Mouse (Mus musculus) cerebellum, adult 2 months (tissue): ENCODE measurements around the gene Naa35. TPM values are rescaled to one million over a fixed set of nuclear protein-coding genes. Genes with fewer than 3 reads are reported as not detected.

Source experiments
- DNase-seq, 2 experiments: peaks; one replicate each; pipeline ENCODE4 v3.0.0; 2021
- H3K27ac ChIP-seq: fragments of 200-500 bp; 2 replicates; pipeline ENCODE4 v1.5.1; 2012; ENCODE audit warnings: low read length, control low read depth, inconsistent platforms; ENCODE audit not compliant: insufficient read depth
- H3K27me3 ChIP-seq: fragments of 200-500 bp; 2 replicates; pipeline ENCODE4 v1.6.1; 2012; ENCODE audit warnings: inconsistent platforms, mild to moderate bottlenecking, low read length, moderate library complexity; ENCODE audit not compliant: control insufficient read depth, insufficient read depth
- H3K4me1 ChIP-seq: fragments of 200-500 bp; 2 replicates; pipeline ENCODE4 v1.6.1; 2011; ENCODE audit warnings: low read length; ENCODE audit not compliant: control insufficient read depth, insufficient read depth
- H3K4me3 ChIP-seq: fragments of 200-500 bp; replicated peaks from 2 replicates; pipeline ENCODE3; 2011; ENCODE audit warnings: mild to moderate bottlenecking, low read depth, low read length, control low read depth; ENCODE audit not compliant: insufficient read depth
- CTCF ChIP-seq: fragments of 200-500 bp; IDR thresholded peaks from 2 replicates; pipeline ENCODE4 v1.5.1; 2011; ENCODE audit warnings: low read depth, mild to moderate bottlenecking, control low read depth, low read length, moderate library complexity, borderline replicate concordance; ENCODE audit not compliant: insufficient read depth
- POLR2A ChIP-seq: fragments of 200-500 bp; IDR thresholded peaks from 2 replicates; pipeline ENCODE4 v1.6.1; 2011; ENCODE audit warnings: low read length, control low read depth, borderline replicate concordance; ENCODE audit not compliant: insufficient read depth
- WGBS: fragments of 180-500 bp; shearing (Covaris S2); methylation state at CpG from one replicate; pipeline ENCODE4 v1.1.7; 2018; 5-methylcytosine and 5-hydroxymethylcytosine counted together
- polyA plus RNA-seq: library from polyadenylated mRNA; depleted of rRNA; stranded (reverse); fragments of >200 nt; gene quantifications from 2 replicates; pipeline ENCODE4 v1.2.3, GENCODE M21; 2012

Naa35 gene
- polyA plus RNA-seq, 1 experiment: 76.9 TPM

GRCm38 (mm10) chr13:59656316-59656832, 71.3 kb downstream of the Naa35 start:
- TF ChIP-seq CTCF (no peak), POLR2A (no peak)
- DNase-seq: no peak
- Histone ChIP-seq H3K27me3 (no peaks in the 10 kb centered on the region), H3K4me1 (peaks cover 36% of the 10 kb centered on the region), H3K4me3 (no peak overlapping the region), H3K27ac (no peak overlapping the region)
- 70% methylated on average over 10 of the region's 10 CpGs for WGBS

- TF ChIP-seq CTCF (no peak), POLR2A (no peak)
- H3K4me3 ChIP-seq: no peak overlapping the region
- no peak for DNase-seq
- H3K27ac ChIP-seq: no peak overlapping the region
- WGBS: 24% methylated on average over 4 of the region's 4 CpGs
- peaks cover 37% of the 10 kb centered on the region for H3K4me1 ChIP-seq
- no peaks in the 10 kb centered on the region for H3K27me3 ChIP-seq
These were observed 71.9 kb downstream of the Naa35 start for GRCm38 (mm10) chr13:59656975-59657388.

- no peak overlapping the region for H3K4me3 ChIP-seq
- H3K4me1 ChIP-seq: peaks cover 30% of the 10 kb centered on the region
- 79% methylated on average over 5 of the region's 5 CpGs for WGBS
- H3K27me3 ChIP-seq: no peaks in the 10 kb centered on the region
- TF ChIP-seq POLR2A (no peak), CTCF (no peak)
- H3K27ac ChIP-seq: no peak overlapping the region
- DNase-seq: no peak
These were observed 72.7 kb downstream of the Naa35 start for GRCm38 (mm10) chr13:59657781-59658180.

- DNase-seq: no peak
- Histone ChIP-seq H3K27ac (no peak overlapping the region), H3K27me3 (no peaks in the 10 kb centered on the region), H3K4me1 (peaks cover 9% of the 10 kb centered on the region), H3K4me3 (no peak overlapping the region)
- WGBS: 96% methylated on average over 3 of the region's 3 CpGs
- TF ChIP-seq POLR2A (no peak), CTCF (no peak)
These were observed 75.3 kb downstream of the Naa35 start for GRCm38 (mm10) chr13:59660371-59660770.

- DNase-seq: no peak
- TF ChIP-seq CTCF (no peak), POLR2A (no peak)
- WGBS: 78% methylated on average over 8 of the region's 8 CpGs
- Histone ChIP-seq H3K4me3 (no peak overlapping the region), H3K4me1 (peaks cover 16% of the 10 kb centered on the region), H3K27me3 (no peaks in the 10 kb centered on the region), H3K27ac (no peak overlapping the region)
These were observed 76.3 kb downstream of the Naa35 start for GRCm38 (mm10) chr13:59661387-59661786.

GRCm38 (mm10) chr13:59661966-59662365, 76.9 kb downstream of the Naa35 start:
- no peak for DNase-seq
- no peak overlapping the region for H3K27ac ChIP-seq
- no peak overlapping the region for H3K4me3 ChIP-seq
- TF ChIP-seq POLR2A (no peak), CTCF (no peak)
- no peaks in the 10 kb centered on the region for H3K27me3 ChIP-seq
- peaks cover 21% of the 10 kb centered on the region for H3K4me1 ChIP-seq
- WGBS: 96% methylated on average over 12 of the region's 12 CpGs

- H3K4me1 ChIP-seq: peaks cover 19% of the 10 kb centered on the region
- 80% methylated on average over 19 of the region's 19 CpGs for WGBS
- no peak overlapping the region for H3K27ac ChIP-seq
These were observed 79.1 kb downstream of the Naa35 start for GRCm38 (mm10) chr13:59663939-59664712.

GRCm38 (mm10) chr13:59667763-59668162, 82.7 kb downstream of the Naa35 start:
- Histone ChIP-seq H3K27ac (no peak overlapping the region), H3K4me3 (no peak overlapping the region), H3K4me1 (peaks cover 22% of the 10 kb centered on the region), H3K27me3 (no peaks in the 10 kb centered on the region)
- WGBS: 53% methylated on average over 5 of the region's 5 CpGs
- TF ChIP-seq CTCF (no peak), POLR2A (no peak)
- no peak for DNase-seq

More at GRCm38 (mm10) chr13:59663939-59664712, 79.1 kb downstream of the Naa35 start:
- TF ChIP-seq POLR2A (no peak), CTCF (no peak)
- no peak overlapping the region for H3K4me3 ChIP-seq
- no peak for DNase-seq
- H3K27me3 ChIP-seq: no peaks in the 10 kb centered on the region
